Mouse (Mus musculus): Measurements from ENCODE around the gene Gm3045.

GRCm38 (mm10) chr13:56435615-56436287, 9.4 kb downstream of the Gm3045 start:
- peak in 1 of 2 experiments; percentile 43; a peak in 2 of 4 replicates for TF ChIP-seq CTCF (conservative IDR thresholded peaks at IDR 0.05 in 1 of 2, IDR thresholded peaks at IDR 0.05 in 1 of 2; ENCODE audit: low read depth in 2 of 2, low read length in 2 of 2)
- TF ChIP-seq ZMIZ1 (IDR thresholded peaks at IDR 0.05; ENCODE audit: low read depth, low read length) = no peak
- no peak for TF ChIP-seq HCFC1 (IDR thresholded peaks at IDR 0.05; ENCODE audit: low read depth, low read length)
- no peak for TF ChIP-seq MYC (IDR thresholded peaks at IDR 0.05; ENCODE audit: low read depth, low read length)
- TF ChIP-seq EP300 (IDR thresholded peaks at IDR 0.05; ENCODE audit: low read length) = no peak
- TF ChIP-seq POLR2A (IDR thresholded peaks at IDR 0.05; ENCODE audit: low read depth, low read length) = no peak
- TF ChIP-seq SMC3 (IDR thresholded peaks at IDR 0.05; ENCODE audit: low read depth, low read length) = no peak
- no peak for TF ChIP-seq ZC3H11A (IDR thresholded peaks at IDR 0.05; ENCODE audit: low read depth, low read length)
- no peak for TF ChIP-seq TCF12 (IDR thresholded peaks at IDR 0.05; ENCODE audit: low read depth, low read length)
- no peak for TF ChIP-seq E2F4 (IDR thresholded peaks at IDR 0.05; ENCODE audit: insufficient replicate concordance, low read depth, low read length)
- no peak for TF ChIP-seq CHD1 (IDR thresholded peaks at IDR 0.05; ENCODE audit: low read depth, low read length)
- no peak for TF ChIP-seq MAX (IDR thresholded peaks at IDR 0.05; ENCODE audit: low read length)
